Mouse (Mus musculus) frontal cortex, postnatal 36 days (tissue): ENCODE results near the gene Pam16.
"Not testable (repeated sequence)": the region's sequence is repeated elsewhere in the genome, so short reads cannot be mapped to it uniquely, and the experiment has no call there.

ENCODE experiments used
- DNase-seq, 2 experiments: peaks; one replicate each; pipeline ENCODE4 v3.0.0; 2022; ENCODE audit warnings: low spot score in 2 of 2

The Pam16 gene

GRCm38 (mm10) chr16:4592909-4593875 is 31.6 kb downstream of the Pam16 start:
- DNase-seq: peak in 1 of 2 experiments; percentile 61

- no peak for DNase-seq
Observed at GRCm38 (mm10) chr16:4590236-4590635, 34.6 kb downstream of the Pam16 start.

- no peak for DNase-seq
Observed at GRCm38 (mm10) chr16:4587516-4588210, 37.1 kb downstream of the Pam16 start.

- DNase-seq: peak; percentile 75 to 87
Observed at GRCm38 (mm10) chr16:4586531-4587123, 38.2 kb downstream of the Pam16 start.

- DNase-seq: no peak
Observed at GRCm38 (mm10) chr16:4585642-4586530, 38.9 kb downstream of the Pam16 start.

GRCm38 (mm10) chr16:4584438-4584837 is 40.4 kb downstream of the Pam16 start:
- no peak for DNase-seq

GRCm38 (mm10) chr16:4583807-4584206 is 41.0 kb downstream of the Pam16 start:
- no peak for DNase-seq

GRCm38 (mm10) chr16:4581179-4581578 is 43.6 kb downstream of the Pam16 start:
- DNase-seq: not testable (repeated sequence)

- no peak for DNase-seq
Observed at GRCm38 (mm10) chr16:4578630-4579029, 46.2 kb downstream of the Pam16 start.

- DNase-seq: no peak
Observed at GRCm38 (mm10) chr16:4576873-4577272, 47.9 kb downstream of the Pam16 start.

- DNase-seq: no peak
Observed at GRCm38 (mm10) chr16:4576038-4576437, 48.8 kb downstream of the Pam16 start.

GRCm38 (mm10) chr16:4570737-4571136 is 54.1 kb downstream of the Pam16 start:
- DNase-seq: no peak

- peak; percentile 65 to 70 for DNase-seq
Observed at GRCm38 (mm10) chr16:4567912-4568311, 56.9 kb downstream of the Pam16 start.
